Mouse (Mus musculus) stomach, embryonic 14.5 days (tissue): ENCODE results near the gene Ddb1. TPM values are rescaled to one million over a fixed set of nuclear protein-coding genes. Genes with fewer than 3 reads are reported as not detected.

Experiments used
- ATAC-seq: fragments of 200-750 bp; cut with Nextera tagmentation; 2 replicates; pipeline ENCODE4 v1.8.0; 2017; ENCODE audit warnings: low read depth, moderate TSS enrichment; ENCODE audit not compliant: insufficient number of reproducible peaks, insufficient read depth, low FRiP score
- H3K27ac ChIP-seq: fragments of 300-500 bp; sonication (generic); 2 replicates; pipeline ENCODE4 v1.5.1; 2014; ENCODE audit warnings: mild to moderate bottlenecking, low read length, moderate library complexity, mixed read lengths
- H3K27me3 ChIP-seq: fragments of 300-500 bp; sonication (generic); 2 replicates; pipeline ENCODE4 v1.6.1; 2014; ENCODE audit warnings: low read length, control low read depth, mixed read lengths; ENCODE audit not compliant: control insufficient read depth, insufficient read depth
- H3K36me3 ChIP-seq: fragments of 300-500 bp; sonication (generic); 2 replicates; pipeline ENCODE4 v1.6.1; 2014; ENCODE audit warnings: mild to moderate bottlenecking, control low read depth, low read length, moderate library complexity, mixed read lengths; ENCODE audit not compliant: control insufficient read depth, insufficient read depth
- H3K4me1 ChIP-seq: fragments of 300-500 bp; sonication (generic); 2 replicates; pipeline ENCODE4 v1.6.1; 2014; ENCODE audit warnings: low read length, control low read depth, mixed read lengths; ENCODE audit not compliant: control insufficient read depth, insufficient read depth
- H3K4me2 ChIP-seq: fragments of 300-500 bp; sonication (generic); replicated peaks from 2 replicates; pipeline ENCODE4 v1.6.1; 2014; ENCODE audit warnings: low read depth, low read length, control low read depth
- H3K4me3 ChIP-seq: fragments of 300-500 bp; sonication (generic); 2 replicates; pipeline ENCODE4 v1.5.1; 2014; ENCODE audit warnings: low read depth, low read length, control low read depth
- H3K9ac ChIP-seq: fragments of 300-500 bp; sonication (generic); replicated peaks from 2 replicates; pipeline ENCODE4 v1.6.1; 2014; ENCODE audit warnings: low read depth, mild to moderate bottlenecking, control low read depth, low read length, moderate library complexity, mixed read lengths
- H3K9me3 ChIP-seq: fragments of 300-500 bp; sonication (generic); 2 replicates; pipeline ENCODE4 v1.6.1; 2016; ENCODE audit warnings: low read depth, low read length, control low read depth; ENCODE audit not compliant: control insufficient read depth
- WGBS: fragments of 180-500 bp; shearing (Covaris S2); extraction: QIAGEN DNeasy Blood & Tissue Kit; methylation state at CpG from one replicate; pipeline ENCODE4 v1.1.7; 2014; 5-methylcytosine and 5-hydroxymethylcytosine counted together
- polyA plus RNA-seq: library from polyadenylated mRNA; unstranded; fragments of >200 nt; fragmentation: Nextera tagmentation; extraction: Ambion mirVana; gene quantifications from 2 replicates; pipeline ENCODE4 v1.2.1, GENCODE M21; 2014

Ddb1 gene
- polyA plus RNA-seq, 1 experiment from 2014 or later = 303 TPM

- no peak for ATAC-seq
- Histone ChIP-seq H3K9me3 (no peaks in the 10 kb centered on the region), H3K4me3 (no peak overlapping the region), H3K4me2 (no peak overlapping the region), H3K27ac (no peak overlapping the region), H3K9ac (no peak overlapping the region), H3K4me1 (no peaks in the 10 kb centered on the region), H3K36me3 (no peaks in the 10 kb centered on the region), H3K27me3 (no peaks in the 10 kb centered on the region)
- WGBS = 54% methylated on average over 2 of the region's 2 CpGs
Measured at GRCm38 (mm10) chr19:10658406-10658805, 53.3 kb downstream of the Ddb1 start.

DNA sequence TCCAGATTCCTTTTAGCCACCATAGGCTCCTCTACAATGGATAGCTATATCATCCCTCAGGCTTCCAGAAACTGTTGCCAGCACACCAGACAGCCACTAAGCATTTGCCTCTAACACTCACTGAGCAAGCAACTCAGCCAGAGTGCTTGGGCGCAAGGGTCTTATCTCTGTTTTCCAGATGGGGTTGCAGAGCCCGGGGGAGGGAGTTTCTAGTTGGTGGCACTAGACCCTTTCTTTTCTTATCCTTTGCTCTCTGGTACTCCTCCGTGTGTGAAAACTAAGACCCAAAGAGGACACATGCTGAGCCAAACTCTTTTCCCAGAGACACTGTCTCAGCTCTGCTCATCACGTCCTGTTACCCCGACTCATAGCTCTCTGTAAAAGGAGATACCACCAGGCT lies 56.2 kb downstream of the Ddb1 start:
- Histone ChIP-seq H3K27me3 (no peaks in the 10 kb centered on the region), H3K9me3 (no peaks in the 10 kb centered on the region), H3K27ac (no peak overlapping the region), H3K4me1 (no peaks in the 10 kb centered on the region), H3K9ac (no peak overlapping the region), H3K4me2 (no peak overlapping the region), H3K36me3 (no peaks in the 10 kb centered on the region), H3K4me3 (no peak overlapping the region)
- 79% methylated on average over 5 of the region's 5 CpGs for WGBS
- peak; percentile 53; the same call in 1 of the 2 replicates for ATAC-seq

DNA sequence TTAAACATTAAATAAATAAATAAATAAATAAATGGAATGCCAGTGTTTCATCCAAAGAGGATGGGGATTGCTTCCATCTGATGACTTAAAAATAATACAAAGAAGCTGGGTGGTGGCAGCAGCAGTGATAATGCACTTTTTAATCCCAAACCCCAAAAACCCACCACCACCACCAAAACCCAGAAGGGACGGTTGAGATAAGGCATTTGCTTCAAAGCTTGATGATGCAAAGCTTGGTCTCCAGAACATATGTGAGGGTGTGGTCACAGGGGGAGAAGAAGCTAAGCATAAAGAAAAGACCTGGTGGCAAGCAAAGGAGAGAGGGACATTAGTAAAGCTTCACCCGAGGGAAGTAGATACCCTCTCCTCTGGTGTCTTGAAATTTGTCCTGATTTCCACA lies 56.8 kb downstream of the Ddb1 start:
- Histone ChIP-seq H3K36me3 (no peaks in the 10 kb centered on the region), H3K27ac (no peak overlapping the region), H3K27me3 (no peaks in the 10 kb centered on the region), H3K4me3 (no peak overlapping the region), H3K4me2 (no peak overlapping the region), H3K9ac (no peak overlapping the region), H3K4me1 (no peaks in the 10 kb centered on the region), H3K9me3 (no peaks in the 10 kb centered on the region)
- ATAC-seq = no peak
- WGBS = 84% methylated on average over 2 of the region's 2 CpGs

DNA sequence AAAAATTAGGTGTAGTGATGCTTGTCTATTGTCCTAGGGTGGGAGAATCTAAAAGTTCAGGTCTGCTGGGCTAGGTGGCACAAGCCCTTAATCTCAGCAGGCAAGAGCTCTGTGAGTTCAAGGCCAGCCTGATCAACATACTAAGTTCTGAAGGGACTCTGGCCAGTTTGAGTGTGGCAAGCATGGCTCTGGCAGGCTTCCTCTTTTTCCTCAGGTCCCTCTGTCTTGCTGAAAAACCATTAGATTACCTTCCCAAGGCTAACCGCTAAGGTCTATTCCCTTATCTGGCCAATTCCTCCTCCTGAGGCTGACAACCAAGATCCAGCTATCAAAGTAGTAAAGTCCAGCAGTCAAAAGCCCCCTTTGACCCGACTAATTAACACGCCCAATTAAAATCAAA lies 57.5 kb downstream of the Ddb1 start:
- H3K4me2 ChIP-seq = no peak overlapping the region
- 78% methylated on average over 3 of the region's 3 CpGs for WGBS
- ATAC-seq = no peak

GRCm38 (mm10) chr19:10665093-10665492 lies 60.0 kb downstream of the Ddb1 start:
- no peak overlapping the region for H3K4me3 ChIP-seq
- no peaks in the 10 kb centered on the region for H3K9me3 ChIP-seq
- H3K27ac ChIP-seq = no peak overlapping the region
- H3K4me2 ChIP-seq = no peak overlapping the region
- H3K27me3 ChIP-seq = no peaks in the 10 kb centered on the region
- H3K9ac ChIP-seq = no peak overlapping the region
- H3K4me1 ChIP-seq = no peaks in the 10 kb centered on the region
- 61% methylated on average over 3 of the region's 3 CpGs for WGBS
- H3K36me3 ChIP-seq = no peaks in the 10 kb centered on the region
- 0 out of 2 replicates have a peak, but pooled peaks have one; percentile 24 for ATAC-seq

More for the DNA sequence above, 57.5 kb downstream of the Ddb1 start:
- Histone ChIP-seq H3K4me3 (no peak overlapping the region), H3K9ac (no peak overlapping the region), H3K27me3 (no peaks in the 10 kb centered on the region), H3K9me3 (no peaks in the 10 kb centered on the region), H3K27ac (no peak overlapping the region), H3K36me3 (no peaks in the 10 kb centered on the region), H3K4me1 (no peaks in the 10 kb centered on the region)

GRCm38 (mm10) chr19:10665499-10665898 lies 60.4 kb downstream of the Ddb1 start:
- Histone ChIP-seq H3K9ac (no peak overlapping the region), H3K36me3 (no peaks in the 10 kb centered on the region), H3K27ac (no peak overlapping the region), H3K9me3 (no peaks in the 10 kb centered on the region), H3K27me3 (no peaks in the 10 kb centered on the region), H3K4me2 (no peak overlapping the region), H3K4me1 (no peaks in the 10 kb centered on the region), H3K4me3 (no peak overlapping the region)
- ATAC-seq = peak; percentile 64; the same call in 1 of the 2 replicates
- WGBS = 12% methylated on average over 2 of the region's 2 CpGs

GRCm38 (mm10) chr19:10671319-10671718 lies 66.2 kb downstream of the Ddb1 start:
- no peak overlapping the region for H3K9ac ChIP-seq

GRCm38 (mm10) chr19:10671854-10672417 lies 66.8 kb downstream of the Ddb1 start:
- Histone ChIP-seq H3K36me3 (no peaks in the 10 kb centered on the region), H3K9me3 (no peaks in the 10 kb centered on the region), H3K27me3 (no peaks in the 10 kb centered on the region), H3K4me2 (no peak overlapping the region), H3K4me1 (no peaks in the 10 kb centered on the region), H3K4me3 (no peak overlapping the region), H3K27ac (no peak overlapping the region), H3K9ac (no peak overlapping the region)
- no peak for ATAC-seq
- WGBS = 58% methylated on average over 9 of the region's 9 CpGs

More at GRCm38 (mm10) chr19:10671319-10671718, 66.2 kb downstream of the Ddb1 start:
- Histone ChIP-seq H3K36me3 (no peaks in the 10 kb centered on the region), H3K4me2 (no peak overlapping the region), H3K4me3 (no peak overlapping the region), H3K9me3 (no peaks in the 10 kb centered on the region), H3K4me1 (no peaks in the 10 kb centered on the region), H3K27ac (no peak overlapping the region), H3K27me3 (no peaks in the 10 kb centered on the region)
- ATAC-seq = no peak
- WGBS = 77% methylated on average over 4 of the region's 4 CpGs

- Histone ChIP-seq H3K4me2 (no peak overlapping the region), H3K27ac (no peak overlapping the region), H3K27me3 (no peaks in the 10 kb centered on the region), H3K36me3 (no peaks in the 10 kb centered on the region), H3K4me3 (no peak overlapping the region), H3K9me3 (no peaks in the 10 kb centered on the region), H3K9ac (no peak overlapping the region), H3K4me1 (no peaks in the 10 kb centered on the region)
- WGBS = 47% methylated on average over 1 of the region's 1 CpGs
- ATAC-seq = no peak
Measured at GRCm38 (mm10) chr19:10673275-10673674, 68.1 kb downstream of the Ddb1 start.
